Mouse (Mus musculus) subcutaneous adipose tissue, adult 2 months (tissue): ENCODE data around the gene Bcs1l. TPM values are rescaled to one million over a fixed set of nuclear protein-coding genes. Genes with fewer than 3 reads are reported as not detected.

Experiments used
- polyA plus RNA-seq: library from polyadenylated mRNA; depleted of rRNA; stranded (reverse); fragments of >200 nt; gene quantifications from 2 replicates; pipeline ENCODE4 v1.2.3, GENCODE M21; 2012; ENCODE audit warnings: low replicate concordance; rRNA removed

The Bcs1l gene
- 30.8 and 30.9 TPM in 2 replicates for polyA plus RNA-seq

DNA sequence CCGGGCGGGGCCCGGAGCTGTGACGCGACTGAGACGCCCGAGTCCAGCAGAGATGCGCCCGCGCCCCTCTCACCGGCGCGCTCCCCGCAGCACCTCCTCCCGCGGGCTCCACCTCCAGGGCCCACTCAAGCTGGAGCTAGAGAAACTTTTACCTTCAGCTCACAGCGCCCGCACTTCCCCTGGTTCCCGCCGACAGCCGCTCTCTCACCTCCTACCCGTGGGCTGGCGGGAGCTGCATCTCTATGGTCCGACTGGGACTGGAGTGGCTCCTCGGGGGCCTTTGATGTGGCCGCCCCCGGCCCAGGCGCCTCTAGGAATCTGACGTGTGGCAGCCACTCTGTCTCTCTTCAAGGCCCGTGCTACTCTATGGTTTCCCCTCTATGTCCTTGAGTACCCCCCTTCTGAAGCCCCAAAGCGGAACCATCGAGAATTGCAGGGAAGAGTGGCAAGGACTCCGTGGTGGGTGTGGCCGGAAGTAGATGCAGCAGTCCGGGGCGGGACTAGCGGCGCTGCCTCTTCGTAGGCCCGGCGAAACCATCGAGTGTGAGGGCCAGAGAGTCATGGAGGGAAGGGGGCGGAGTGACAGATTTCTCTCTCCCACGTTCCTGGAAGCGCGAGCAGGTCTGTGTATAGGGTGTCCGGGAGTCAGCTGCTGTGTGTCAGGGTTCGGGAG, at the start of gene Bcs1l, which contains the start of gene Zfp142:
TSS of gene Bcs1l (plus strand) at position 517 of the 673 bp plus-strand sequence.
TSS of gene Zfp142 (minus strand) at position 474 of the 673 bp plus-strand sequence.

DNA sequence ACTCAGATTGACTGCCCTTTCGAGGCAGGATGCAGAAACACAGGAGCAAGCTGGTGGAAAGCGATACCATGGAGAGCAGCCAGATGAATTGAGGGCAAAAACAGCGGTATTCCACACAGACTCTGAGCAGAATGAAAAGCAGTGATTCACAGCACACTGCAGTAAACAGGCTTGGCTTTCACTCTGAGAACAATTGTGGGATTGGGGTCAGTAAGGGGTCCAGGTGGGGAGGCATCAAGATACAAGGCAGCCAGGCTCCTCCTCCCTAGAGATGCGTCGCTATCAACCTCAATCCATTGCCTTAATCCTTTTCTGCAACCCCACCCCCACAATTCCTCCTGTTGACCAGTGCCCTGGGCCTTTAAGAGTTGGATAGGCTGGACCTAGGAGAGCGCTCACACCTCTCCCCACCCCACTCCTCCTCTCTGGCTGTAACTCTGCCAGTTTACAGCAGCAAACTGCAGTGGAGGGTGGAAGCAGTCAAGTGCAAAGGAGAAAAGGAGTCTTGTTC, 45.6 kb upstream of the Bcs1l start, which contains the start of gene Plcd4:
TSS of gene Plcd4 (plus strand) at position 438 of the 511 bp plus-strand sequence.

DNA sequence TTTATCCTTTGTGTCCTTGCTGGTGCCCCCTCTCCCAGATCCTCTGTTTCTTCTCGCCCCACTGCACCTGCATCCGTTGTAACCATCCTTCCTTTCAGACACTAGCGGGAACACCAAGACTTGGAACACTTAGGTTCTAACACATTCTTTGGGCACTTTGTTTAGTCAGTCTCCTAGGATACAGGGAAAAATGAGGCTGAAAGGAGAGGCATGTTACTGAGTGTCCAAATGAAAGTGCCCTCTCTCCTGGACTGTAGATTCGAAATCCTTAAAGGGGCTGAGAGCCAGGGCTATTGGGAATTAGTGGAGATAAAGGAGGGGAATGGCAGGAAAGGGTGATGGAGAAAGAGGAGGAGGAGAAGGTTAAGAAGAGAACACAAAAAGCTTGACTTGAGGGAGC, 43.9 kb upstream of the Bcs1l start, which contains the start of gene Usp37:
TSS of gene Usp37 (minus strand) at position 101 of the 400 bp plus-strand sequence.

DNA sequence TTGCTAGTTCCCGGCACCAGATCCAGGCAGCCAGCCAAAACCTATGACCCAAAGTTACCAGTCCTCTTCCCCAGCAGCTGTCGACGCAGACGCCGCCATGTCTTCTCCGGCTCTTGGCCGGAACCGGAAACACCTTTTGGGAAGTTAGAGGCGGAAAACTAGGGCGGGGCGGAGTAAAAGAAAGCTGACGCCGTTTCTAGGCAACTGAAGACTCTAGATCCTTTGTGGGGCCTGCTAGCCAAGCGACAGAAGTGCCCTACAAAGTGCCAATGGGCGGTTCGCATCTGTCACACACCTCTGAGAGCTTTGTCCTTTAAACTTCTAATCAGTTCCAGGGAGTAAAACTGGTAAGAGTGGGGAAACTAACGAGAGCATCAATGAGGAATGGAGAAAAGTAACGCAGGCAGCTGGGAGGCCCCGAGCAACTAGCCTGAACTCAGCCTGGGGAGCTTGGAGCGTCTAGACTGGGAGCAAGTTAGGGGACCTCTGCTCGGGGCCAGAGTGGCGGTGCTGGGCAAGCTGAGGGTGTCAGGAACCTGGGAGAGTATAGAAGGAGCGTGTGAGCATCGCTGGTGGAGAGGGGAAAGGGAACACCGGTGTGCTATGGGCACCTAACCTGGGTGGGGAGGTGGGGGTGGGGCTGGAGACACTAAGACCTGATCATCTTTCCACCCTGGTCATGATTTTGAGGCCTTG, 13.3 kb downstream of the Bcs1l start, which contains the start of the genes Rnf25 and Stk36:
TSS of gene Rnf25 (minus strand) at position 131 of the 696 bp plus-strand sequence.
TSS of gene Stk36 (plus strand) at position 179 of the 696 bp plus-strand sequence.

Other genes with a start within 250 kb of the Bcs1l start
- gene Catip, start 226.2 kb upstream of the Bcs1l start, polyA plus RNA-seq = 2.1 and 2.8 TPM in 2 replicates
- gene Slc11a1, start 213.1 kb upstream of the Bcs1l start, polyA plus RNA-seq = 67.9 and 69.7 TPM in 2 replicates
- gene Ctdsp1, start 196.8 kb upstream of the Bcs1l start, polyA plus RNA-seq = 134 and 200 TPM in 2 replicates
- gene Vil1, start 178.9 kb upstream of the Bcs1l start, polyA plus RNA-seq = 0.45 and 0.99 TPM in 2 replicates
- gene Cnot9, start 82.2 kb upstream of the Bcs1l start, polyA plus RNA-seq = 15.8 and 31.4 TPM in 2 replicates
- gene Plcd4, start 45.4 kb upstream of the Bcs1l start, polyA plus RNA-seq = 0.13 and 0.57 TPM in 2 replicates
- 3.1 and 7.2 TPM in 2 replicates for gene Usp37, start 44.0 kb upstream of the Bcs1l start, polyA plus RNA-seq
- gene Zfp142, start within 50 bp of the Bcs1l start, polyA plus RNA-seq = 9.1 and 28.9 TPM in 2 replicates
- gene Rnf25, start 13.1 kb downstream of the Bcs1l start, polyA plus RNA-seq = 64.1 and 96.1 TPM in 2 replicates
- 2.4 and 6.3 TPM in 2 replicates for gene Stk36, start 13.2 kb downstream of the Bcs1l start, polyA plus RNA-seq
- gene Ttll4, start 73.5 kb downstream of the Bcs1l start, polyA plus RNA-seq = 11.0 and 27.6 TPM in 2 replicates
- 44.1 and 60.8 TPM in 2 replicates for gene Cyp27a1, start 125.3 kb downstream of the Bcs1l start, polyA plus RNA-seq
- gene Prkag3, start 160.9 kb downstream of the Bcs1l start, polyA plus RNA-seq = 0.60 and 9.6 TPM in 2 replicates
- gene Wnt6, start 183.6 kb downstream of the Bcs1l start, polyA plus RNA-seq = 0.60 and 5.8 TPM in 2 replicates
- gene Wnt10a, start 203.2 kb downstream of the Bcs1l start, polyA plus RNA-seq = 0.04 and 0.22 TPM in 2 replicates